Mouse (Mus musculus) thymus, adult 2 months (tissue): Measurements from ENCODE around the gene Tubgcp6. TPM values are rescaled to one million over a fixed set of nuclear protein-coding genes. Genes with fewer than 3 reads are reported as not detected.

ENCODE experiments used
- DNase-seq: peaks from one replicate; pipeline ENCODE4 v3.0.0; 2021
- H3K27ac ChIP-seq: fragments of 200-500 bp; 2 replicates; pipeline ENCODE4 v1.5.1; 2012; ENCODE audit warnings: low read length, control low read depth; ENCODE audit not compliant: control insufficient read depth, insufficient read depth
- H3K27me3 ChIP-seq: fragments of 200-500 bp; 2 replicates; pipeline ENCODE4 v1.6.1; 2012; ENCODE audit warnings: mild to moderate bottlenecking, low read length, moderate library complexity, mixed read lengths; ENCODE audit not compliant: control insufficient read depth, insufficient read depth
- H3K36me3 ChIP-seq: fragments of 200-500 bp; 2 replicates; pipeline ENCODE4 v1.6.1; 2012; ENCODE audit warnings: mild to moderate bottlenecking, low read length, moderate library complexity; ENCODE audit not compliant: control insufficient read depth, insufficient read depth
- H3K4me1 ChIP-seq: fragments of 200-500 bp; replicated peaks from 2 replicates; pipeline ENCODE4 v1.6.1; 2012; ENCODE audit warnings: low read length; ENCODE audit not compliant: control insufficient read depth, insufficient read depth
- H3K4me3 ChIP-seq: fragments of 200-500 bp; 2 replicates; pipeline ENCODE4 v1.5.1; 2012; ENCODE audit warnings: mild to moderate bottlenecking, low read length, control low read depth, moderate library complexity; ENCODE audit not compliant: control insufficient read depth, insufficient read depth
- CTCF ChIP-seq: fragments of 200-500 bp; IDR thresholded peaks from 2 replicates; pipeline ENCODE4 v1.5.1; 2012; ENCODE audit warnings: mild to moderate bottlenecking, control low read depth, low read length, moderate library complexity, borderline replicate concordance; ENCODE audit not compliant: control insufficient read depth, poor library complexity, insufficient read depth; ENCODE audit errors: extremely low read depth
- POLR2A ChIP-seq: fragments of 200-500 bp; IDR thresholded peaks from 2 replicates; pipeline ENCODE4 v1.6.1; 2012; ENCODE audit warnings: mild to moderate bottlenecking, low read length, control low read depth, moderate library complexity; ENCODE audit not compliant: control insufficient read depth, poor library complexity, insufficient read depth; ENCODE audit errors: extremely low read depth
- WGBS: fragments of 180-500 bp; shearing (Covaris S2); methylation state at CpG from one replicate; pipeline ENCODE4 v1.1.7; 2018; 5-methylcytosine and 5-hydroxymethylcytosine counted together
- polyA plus RNA-seq: library from polyadenylated mRNA; depleted of rRNA; stranded (reverse); fragments of >200 nt; gene quantifications from 2 replicates; pipeline ENCODE4 v1.2.3, GENCODE M21; 2012

The Tubgcp6 gene
- polyA plus RNA-seq, 1 experiment: 97.4 TPM

GRCm38 (mm10) chr15:89074613-89075477 is 48.1 kb downstream of the Tubgcp6 start, which contains the start of gene Trabd:
Gene Trabd (plus strand): TSS chr15:89075124.
- TF ChIP-seq CTCF: no peak
- TF ChIP-seq POLR2A: no peak
- no peaks in the 10 kb centered on the region for H3K36me3 ChIP-seq
- no peaks in the 10 kb centered on the region for H3K27me3 ChIP-seq
- no peak for DNase-seq
- peak within 1 kb of the TSS; percentile 78 for H3K4me3 ChIP-seq
- WGBS: 37% methylated on average over 11 of the region's 11 CpGs
- H3K27ac ChIP-seq: no peak within 1 kb of the TSS
- peaks cover 37% of the 10 kb centered on the region for H3K4me1 ChIP-seq

- no peak for DNase-seq
- no peak overlapping the region for H3K27ac ChIP-seq
- no peak overlapping the region for H3K4me3 ChIP-seq
Measured at GRCm38 (mm10) chr15:89073993-89074603, 48.8 kb downstream of the Tubgcp6 start.

GRCm38 (mm10) chr15:89070606-89071005 is 52.3 kb downstream of the Tubgcp6 start:
- no peak for TF ChIP-seq CTCF
- no peak for TF ChIP-seq POLR2A
- H3K27ac ChIP-seq: no peak overlapping the region
- H3K36me3 ChIP-seq: no peaks in the 10 kb centered on the region
- H3K27me3 ChIP-seq: no peaks in the 10 kb centered on the region; the same call in 1 of the 2 replicates
- 92% methylated on average over 24 of the region's 24 CpGs for WGBS
- DNase-seq: no peak
- peaks cover 9% of the 10 kb centered on the region for H3K4me1 ChIP-seq
- no peak overlapping the region for H3K4me3 ChIP-seq

More at GRCm38 (mm10) chr15:89073993-89074603, 48.8 kb downstream of the Tubgcp6 start:
- 43% methylated on average over 10 of the region's 10 CpGs for WGBS
- Histone ChIP-seq H3K36me3 (no peaks in the 10 kb centered on the region), H3K27me3 (no peaks in the 10 kb centered on the region), H3K4me1 (peaks cover 37% of the 10 kb centered on the region)
- no peak for TF ChIP-seq POLR2A
- TF ChIP-seq CTCF: no peak

GRCm38 (mm10) chr15:89069336-89069840 is 53.5 kb downstream of the Tubgcp6 start:
- TF ChIP-seq CTCF (no peak), POLR2A (no peak)
- no peak overlapping the region for H3K27ac ChIP-seq
- no peaks in the 10 kb centered on the region for H3K4me1 ChIP-seq
- no peak for DNase-seq
- H3K36me3 ChIP-seq: no peaks in the 10 kb centered on the region
- no peaks in the 10 kb centered on the region; the same call in 1 of the 2 replicates for H3K27me3 ChIP-seq
- H3K4me3 ChIP-seq: no peak overlapping the region
- WGBS: 90% methylated on average over 19 of the region's 19 CpGs

- H3K4me3 ChIP-seq: no peak overlapping the region
- H3K27me3 ChIP-seq: no peaks in the 10 kb centered on the region; the same call in 1 of the 2 replicates
Measured at GRCm38 (mm10) chr15:89068226-89068625, 54.7 kb downstream of the Tubgcp6 start.

GRCm38 (mm10) chr15:89067609-89068008 is 55.3 kb downstream of the Tubgcp6 start:
- H3K4me3 ChIP-seq: no peak overlapping the region

More at GRCm38 (mm10) chr15:89068226-89068625, 54.7 kb downstream of the Tubgcp6 start:
- DNase-seq: no peak
- WGBS: 52% methylated on average over 26 of the region's 26 CpGs
- H3K27ac ChIP-seq: no peak overlapping the region
- no peaks in the 10 kb centered on the region for H3K36me3 ChIP-seq
- TF ChIP-seq CTCF (no peak), POLR2A (no peak)
- no peaks in the 10 kb centered on the region for H3K4me1 ChIP-seq

More at GRCm38 (mm10) chr15:89067609-89068008, 55.3 kb downstream of the Tubgcp6 start:
- TF ChIP-seq CTCF: no peak
- Histone ChIP-seq H3K4me1 (no peaks in the 10 kb centered on the region), H3K27me3 (no peaks in the 10 kb centered on the region; the same call in 1 of the 2 replicates), H3K27ac (no peak overlapping the region), H3K36me3 (no peaks in the 10 kb centered on the region)
- WGBS: 36% methylated on average over 35 of the region's 35 CpGs
- no peak for DNase-seq
